Comparison of ENCODE assay signal across 22 mouse cellular contexts in the genomic region with DNA sequence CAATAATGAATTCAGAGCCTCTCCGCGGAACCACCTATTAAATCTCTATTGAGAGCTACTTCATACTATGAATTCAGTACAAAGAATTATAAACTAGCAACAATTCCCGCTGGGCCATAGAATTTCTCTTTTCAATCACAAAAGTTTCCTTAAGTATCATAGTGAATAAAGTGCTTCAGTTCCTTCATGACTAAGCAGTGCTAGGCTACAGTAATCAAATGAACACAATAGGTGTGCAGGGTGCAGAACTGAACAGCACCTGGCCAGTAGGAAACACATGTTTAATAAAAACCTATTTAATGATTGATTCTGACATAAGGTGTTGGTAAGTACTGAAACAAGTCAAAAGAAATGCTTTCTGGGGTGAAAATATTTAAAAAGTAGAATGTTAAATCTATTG.
"Had no signal": no experiment of that assay in that cellular context is flagged by ENCODE, and none has a peak within 500 bp of the region (broad histone marks: within the 10 kb centered on the region; RNA-seq: fewer than 3 reads in every experiment).

No protein-coding gene starts in this region.

- H3K36me3 ChIP-seq: limb, embryonic 10.5 days; limb, embryonic 13.5 days; lung, embryonic 15.5 days; midbrain, embryonic 12.5 days; neural tube, embryonic 12.5 days; stomach, embryonic 15.5 days had no signal

- H3K27me3 ChIP-seq: limb, embryonic 13.5 days; liver, embryonic 12.5 days; liver, embryonic 15.5 days; lung, embryonic 15.5 days; megakaryocyte, embryonic 14.5 days; midbrain, embryonic 12.5 days; neural tube, embryonic 12.5 days; neural tube, embryonic 15.5 days; stomach, embryonic 15.5 days had no signal

- H3K4me3 ChIP-seq: limb, embryonic 10.5 days; limb, embryonic 13.5 days; liver, embryonic 12.5 days; liver, embryonic 15.5 days; lung, embryonic 15.5 days; megakaryocyte, embryonic 14.5 days; midbrain, embryonic 12.5 days; neural tube, embryonic 12.5 days; neural tube, embryonic 15.5 days; stomach, embryonic 15.5 days had no signal

- H3K9ac ChIP-seq: limb, embryonic 13.5 days; liver, embryonic 12.5 days; liver, embryonic 15.5 days; lung, embryonic 15.5 days; midbrain, embryonic 12.5 days; neural tube, embryonic 12.5 days; neural tube, embryonic 15.5 days; stomach, embryonic 15.5 days had no signal

- H3K4me2 ChIP-seq: limb, embryonic 13.5 days; liver, embryonic 12.5 days; liver, embryonic 15.5 days; lung, embryonic 15.5 days; midbrain, embryonic 12.5 days; neural tube, embryonic 12.5 days; neural tube, embryonic 15.5 days; stomach, embryonic 15.5 days had no signal

- DNase-seq: kidney, adult 18-20 months; kidney, adult 9 months; kidney, postnatal 14 days; kidney, postnatal 4 days; liver; lung, adult 18-20 months; lung, postnatal 10 days; lung, postnatal 36 days; right cerebral cortex, adult 18-20 months; right cerebral cortex, postnatal 14 days; right cerebral cortex, postnatal 4 days; thymus, postnatal 25 days had no signal

- H3K27ac ChIP-seq: limb, embryonic 10.5 days; limb, embryonic 13.5 days; liver, embryonic 12.5 days; liver, embryonic 15.5 days; lung, embryonic 15.5 days; midbrain, embryonic 12.5 days; neural tube, embryonic 12.5 days; neural tube, embryonic 15.5 days; stomach, embryonic 15.5 days had no signal

- H3K9me3 ChIP-seq: limb, embryonic 10.5 days; limb, embryonic 13.5 days; liver, embryonic 12.5 days; liver, embryonic 15.5 days; lung, embryonic 15.5 days; megakaryocyte, embryonic 14.5 days; midbrain, embryonic 12.5 days; neural tube, embryonic 12.5 days; neural tube, embryonic 15.5 days; stomach, embryonic 15.5 days had no signal

- H3K4me1 ChIP-seq: limb, embryonic 10.5 days; neural tube, embryonic 12.5 days; neural tube, embryonic 15.5 days; stomach, embryonic 15.5 days had no signal

- ATAC-seq: liver, embryonic 12.5 days had no signal
